ENCODE assay signal across 22 mouse cellular contexts in genomic region chr5:124575467-124575866, GRCm38 (mm10).
"Had no signal": no experiment of that assay in that cellular context is flagged by ENCODE, and none has a peak within 500 bp of the region (broad histone marks: within the 10 kb centered on the region; RNA-seq: fewer than 3 reads in every experiment).

No protein-coding gene starts in this region.

- H3K9me3 ChIP-seq: heart, embryonic 10.5 days; heart, embryonic 12.5 days; hindbrain, embryonic 13.5 days; hindbrain, embryonic 15.5 days; kidney, embryonic 15.5 days; limb, embryonic 10.5 days; limb, embryonic 12.5 days had no signal

- DNase-seq: forebrain, postnatal 0 days; gastrocnemius, postnatal 14 days; gastrocnemius, postnatal 36 days; heart, postnatal 14 days; heart, postnatal 36 days; kidney, adult 2 months; kidney, adult 9 months; kidney, postnatal 14 days; kidney, postnatal 36 days; liver had no signal

- H3K4me3 ChIP-seq: heart, embryonic 10.5 days; heart, embryonic 12.5 days; hindbrain, embryonic 13.5 days; hindbrain, embryonic 15.5 days; kidney, embryonic 15.5 days; layer of hippocampus, adult 2 months; left cerebral cortex, adult 2 months; limb, embryonic 10.5 days; limb, embryonic 12.5 days had no signal

- H3K27me3 ChIP-seq: heart, embryonic 12.5 days; hindbrain, embryonic 13.5 days; hindbrain, embryonic 15.5 days; kidney, embryonic 15.5 days; limb, embryonic 12.5 days had no signal

- H3K4me2 ChIP-seq: heart, embryonic 12.5 days; hindbrain, embryonic 13.5 days; hindbrain, embryonic 15.5 days; kidney, embryonic 15.5 days; limb, embryonic 12.5 days; liver, embryonic 11.5 days had no signal

- H3K9ac ChIP-seq: forebrain, postnatal 0 days; heart, embryonic 12.5 days; hindbrain, embryonic 13.5 days; hindbrain, embryonic 15.5 days; kidney, embryonic 15.5 days; limb, embryonic 12.5 days had no signal

- ATAC-seq: forebrain, postnatal 0 days; hindbrain, postnatal 0 days had no signal

- H3K27ac ChIP-seq: heart, embryonic 10.5 days; hindbrain, embryonic 13.5 days; hindbrain, embryonic 15.5 days; hindbrain, postnatal 0 days; kidney, embryonic 15.5 days; kidney, postnatal 0 days; layer of hippocampus, adult 2 months; left cerebral cortex, adult 2 months; limb, embryonic 10.5 days; limb, embryonic 12.5 days had no signal
